Mouse (Mus musculus) megakaryocyte, embryonic 14.5 days (primary cell): ENCODE data around the gene Esyt3.

Experiments
- FLI1 ChIP-seq: IDR thresholded peaks from 2 replicates; pipeline ENCODE4 v1.6.1; 2012; ENCODE audit warnings: low read length, inconsistent platforms, mixed read lengths
- GATA1 ChIP-seq: IDR thresholded peaks from 3 replicates; pipeline ENCODE4 v1.6.1; 2012; ENCODE audit warnings: mixed read lengths, low read length, inconsistent platforms, borderline replicate concordance

GRCm38 (mm10) chr9:99357561-99357920, 816 bp downstream of the Esyt3 start:
- no peak for TF ChIP-seq GATA1
- TF ChIP-seq FLI1 = no peak
